Mouse (Mus musculus) forebrain, embryonic 11.5 days (tissue): ENCODE results near the gene Galc. TPM values are rescaled to one million over a fixed set of nuclear protein-coding genes. Genes with fewer than 3 reads are reported as not detected.

Experiments
- polyA plus RNA-seq: library from polyadenylated mRNA; unstranded; fragments of >200 nt; fragmentation: Nextera tagmentation; extraction: Ambion mirVana; gene quantifications from 2 replicates; pipeline ENCODE4 v1.2.1, GENCODE M21; 2014

Gene Galc
- polyA plus RNA-seq, 1 experiment from 2014 or later, result 16.4 TPM

Other genes with a start within 250 kb of the Galc start
- 0.20 and 0.51 TPM in 2 replicates for gene Gpr65, start 9.2 kb upstream of the Galc start, polyA plus RNA-seq